Mouse (Mus musculus) ES-CJ7 (cell line): ENCODE data around the gene Lilr4b.
"Not testable (repeated sequence)": the region's sequence is repeated elsewhere in the genome, so short reads cannot be mapped to it uniquely, and the experiment has no call there.

Experiments
- DNase-seq: peaks from one replicate; pipeline ENCODE4 v3.0.0; 2011; ENCODE audit warnings: low read depth, low spot score

Gene Lilr4b

GRCm38 (mm10) chr10:51480397-51480796, at the start of gene Lilr4b, which contains the start of gene Gm49339:
Gene Lilr4b, plus strand, starts transcription at chr10:51480632.
Gene Gm49339, plus strand, starts transcription at chr10:51480612.
- not testable (repeated sequence) for DNase-seq

GRCm38 (mm10) chr10:51432940-51433339, 47.5 kb upstream of the Lilr4b start:
- DNase-seq, result no peak

GRCm38 (mm10) chr10:51435684-51436083, 44.7 kb upstream of the Lilr4b start:
- no peak for DNase-seq

- DNase-seq, result no peak
Measured at GRCm38 (mm10) chr10:51451610-51452009, 28.8 kb upstream of the Lilr4b start.

GRCm38 (mm10) chr10:51453616-51454298, 26.7 kb upstream of the Lilr4b start:
- no peak for DNase-seq

- no peak for DNase-seq
Measured at GRCm38 (mm10) chr10:51454365-51454764, 26.1 kb upstream of the Lilr4b start.

GRCm38 (mm10) chr10:51455762-51456161, 24.7 kb upstream of the Lilr4b start:
- no peak for DNase-seq

GRCm38 (mm10) chr10:51456369-51456768, 24.1 kb upstream of the Lilr4b start:
- DNase-seq, result no peak

GRCm38 (mm10) chr10:51463800-51464199, 16.6 kb upstream of the Lilr4b start:
- peak; percentile 95 for DNase-seq

GRCm38 (mm10) chr10:51490691-51491090, 10.3 kb downstream of the Lilr4b start, which contains the start of gene Lilrb4a:
Gene Lilrb4a, plus strand, starts transcription at chr10:51490956.
- DNase-seq, result not testable (repeated sequence)

- DNase-seq, result no peak
Measured at GRCm38 (mm10) chr10:51520021-51520420, 39.6 kb downstream of the Lilr4b start.

- DNase-seq, result no peak
Measured at GRCm38 (mm10) chr10:51521453-51521852, 41.0 kb downstream of the Lilr4b start.

GRCm38 (mm10) chr10:51526090-51526489, 45.7 kb downstream of the Lilr4b start:
- DNase-seq, result no peak

- DNase-seq, result no peak
Measured at GRCm38 (mm10) chr10:51526633-51527032, 46.2 kb downstream of the Lilr4b start.

- DNase-seq, result no peak
Measured at GRCm38 (mm10) chr10:51528840-51529434, 48.5 kb downstream of the Lilr4b start.

GRCm38 (mm10) chr10:51529497-51529896, 49.1 kb downstream of the Lilr4b start:
- no peak for DNase-seq

- no peak for DNase-seq
Measured at GRCm38 (mm10) chr10:51530813-51531212, 50.4 kb downstream of the Lilr4b start.
